Mouse (Mus musculus): ENCODE measurements around the gene Dhx32.

The Dhx32 gene

DNA sequence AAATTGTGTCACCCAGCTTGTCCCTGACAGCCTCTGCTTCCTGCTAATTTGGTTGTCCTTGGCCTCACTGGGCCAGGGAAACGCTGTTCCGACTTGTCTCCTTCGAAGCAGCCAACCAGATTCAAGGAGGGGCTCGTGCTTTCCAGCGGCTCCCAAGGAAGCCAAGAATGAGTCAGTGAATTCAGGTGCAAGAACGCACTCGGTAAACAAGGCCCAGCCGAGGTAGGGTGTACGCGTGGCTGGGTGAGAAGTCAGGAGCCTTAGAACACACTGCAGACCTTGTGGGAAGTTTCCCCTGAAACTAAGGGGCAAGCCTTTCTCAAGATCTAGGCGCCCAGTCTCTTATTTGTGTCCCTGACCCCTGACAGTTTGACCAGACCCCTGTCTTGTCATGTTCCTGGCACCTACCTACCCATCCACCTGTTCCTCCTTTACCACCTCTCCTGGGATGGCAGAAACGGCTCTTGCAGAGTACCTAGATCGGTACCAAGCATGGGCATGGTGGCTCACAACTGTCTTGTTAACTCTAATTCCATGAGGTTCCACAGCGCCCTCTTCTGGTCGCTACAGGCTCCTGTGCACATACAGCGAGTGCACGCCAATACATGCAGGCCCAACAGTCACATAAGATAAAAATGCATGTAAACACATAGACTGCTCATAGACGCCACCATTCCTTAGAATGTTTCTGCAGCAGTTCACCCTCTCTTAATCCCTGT is at the start of gene Dhx32:
Gene Dhx32 (minus strand): TSS at position 10 of the 719 bp plus-strand sequence.
- peak; percentile 55 for DNase-seq (ENCODE audit: low spot score)

DNA sequence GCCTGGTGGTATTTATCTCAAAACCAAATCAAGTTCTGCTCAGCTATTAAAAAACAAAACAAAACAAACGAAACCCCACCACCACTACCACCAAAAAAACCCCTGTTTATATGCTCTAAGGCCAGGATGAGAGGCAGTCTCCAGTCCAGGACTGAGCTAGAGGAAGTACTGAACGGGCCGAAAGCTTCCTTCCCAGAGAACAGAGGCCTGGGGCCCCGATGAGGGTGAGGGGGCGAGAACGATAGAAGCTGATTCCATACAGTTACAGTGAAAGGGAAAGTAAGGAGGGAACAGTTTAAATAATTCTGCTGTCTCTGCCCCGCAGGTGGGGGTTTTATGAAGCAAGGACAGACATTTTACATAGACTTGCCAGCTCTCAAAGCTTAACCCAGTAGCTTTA is 47.1 kb upstream of the Dhx32 start:
- no peak for DNase-seq (ENCODE audit: low spot score)

DNA sequence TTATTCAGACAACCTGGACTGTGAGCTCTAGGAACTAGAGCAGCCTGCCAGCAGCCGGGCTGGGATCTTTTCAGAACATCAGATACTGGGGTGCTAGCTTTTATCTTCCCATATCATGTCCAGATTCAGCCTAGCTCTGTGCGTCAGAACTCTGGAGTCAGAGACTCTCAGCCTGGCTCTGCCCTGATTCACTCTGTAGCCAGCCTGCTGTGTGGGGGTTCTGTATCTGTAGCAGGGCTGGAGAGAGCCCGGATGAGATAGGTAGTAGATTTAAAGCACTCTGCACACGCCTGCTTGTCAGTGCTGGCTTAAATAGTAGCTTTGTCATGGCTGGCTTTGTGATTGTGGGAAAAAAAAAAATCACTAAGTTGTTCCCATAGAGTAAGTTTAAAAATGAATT is 46.0 kb upstream of the Dhx32 start:
- DNase-seq (ENCODE audit: low spot score): no peak

DNA sequence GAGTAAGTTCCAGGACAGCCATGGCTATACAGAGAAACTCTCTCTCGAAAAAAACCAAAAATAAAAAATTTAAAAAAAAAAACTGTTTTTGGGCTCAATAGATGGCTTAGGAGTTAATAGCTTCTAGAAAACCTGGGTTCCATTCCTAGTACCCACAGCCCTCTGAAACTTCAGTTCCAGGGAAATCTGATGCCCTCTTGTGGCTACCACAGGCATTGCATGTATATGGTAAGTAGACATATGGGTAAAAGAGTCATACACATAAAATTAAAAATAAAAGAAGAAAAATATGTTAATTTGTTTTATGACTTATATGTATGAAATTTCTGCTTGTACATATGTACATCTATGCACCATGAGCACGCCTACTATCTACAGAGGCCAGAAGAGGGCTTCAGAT is 42.1 kb upstream of the Dhx32 start:
- DNase-seq (ENCODE audit: low spot score): no peak

DNA sequence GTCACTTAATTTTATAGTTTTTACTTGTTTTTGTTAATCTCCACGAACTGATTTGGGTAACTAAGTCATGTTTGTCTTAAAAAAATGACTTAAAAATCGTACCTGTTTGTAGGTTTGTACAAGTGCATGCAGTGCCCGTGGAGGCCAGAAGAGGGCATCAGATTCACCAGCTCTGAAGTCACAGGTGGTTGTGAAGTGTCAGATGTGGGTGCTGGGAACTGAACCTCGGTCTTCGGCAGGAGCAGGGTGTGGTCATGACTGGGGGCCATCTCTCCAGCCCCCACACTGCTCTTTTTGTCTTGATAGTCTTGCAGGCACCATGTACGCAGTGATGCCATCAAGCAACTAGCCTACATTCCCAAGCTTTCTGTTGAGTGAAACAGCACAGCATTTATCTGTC is 41.2 kb upstream of the Dhx32 start:
- no peak for DNase-seq (ENCODE audit: low spot score)

DNA sequence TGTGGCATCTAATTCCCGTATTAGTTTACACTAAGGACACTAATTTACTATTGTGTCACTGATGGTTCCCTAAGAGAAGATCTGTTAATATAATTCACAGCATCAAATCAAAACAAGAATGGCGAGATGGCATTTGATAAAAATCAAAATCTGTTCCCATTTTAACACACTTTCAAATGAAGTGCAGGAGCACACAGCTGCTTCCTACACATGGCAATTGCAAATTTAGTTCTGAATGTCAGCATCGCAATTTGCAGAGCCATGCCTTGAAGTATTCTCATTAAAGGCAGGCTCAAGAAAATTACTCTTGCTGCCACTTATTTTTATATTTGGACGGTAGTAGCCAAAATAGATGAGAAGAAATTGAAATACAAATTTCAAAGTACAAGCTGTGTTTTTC is 30.8 kb upstream of the Dhx32 start:
- DNase-seq (ENCODE audit: low spot score): no peak

DNA sequence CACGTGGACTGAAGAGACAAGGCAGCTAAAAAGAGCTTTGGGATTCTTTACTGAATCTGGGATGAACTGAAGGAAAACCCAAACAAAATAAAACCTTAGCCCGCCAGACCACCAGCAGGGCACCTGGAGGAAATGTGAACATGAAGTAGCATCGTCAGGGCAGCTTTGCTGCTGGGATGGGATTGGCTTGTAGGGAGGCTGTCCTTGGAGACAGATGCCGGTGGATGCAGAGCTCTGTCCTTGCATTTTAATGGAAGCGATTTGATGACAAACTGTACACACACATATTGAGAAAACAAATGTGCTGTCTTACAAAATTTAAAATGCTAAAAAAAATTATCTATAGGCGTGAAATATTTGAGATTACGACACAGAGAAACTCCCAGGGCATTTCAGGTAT is 30.4 kb upstream of the Dhx32 start:
- no peak for DNase-seq (ENCODE audit: low spot score)

DNA sequence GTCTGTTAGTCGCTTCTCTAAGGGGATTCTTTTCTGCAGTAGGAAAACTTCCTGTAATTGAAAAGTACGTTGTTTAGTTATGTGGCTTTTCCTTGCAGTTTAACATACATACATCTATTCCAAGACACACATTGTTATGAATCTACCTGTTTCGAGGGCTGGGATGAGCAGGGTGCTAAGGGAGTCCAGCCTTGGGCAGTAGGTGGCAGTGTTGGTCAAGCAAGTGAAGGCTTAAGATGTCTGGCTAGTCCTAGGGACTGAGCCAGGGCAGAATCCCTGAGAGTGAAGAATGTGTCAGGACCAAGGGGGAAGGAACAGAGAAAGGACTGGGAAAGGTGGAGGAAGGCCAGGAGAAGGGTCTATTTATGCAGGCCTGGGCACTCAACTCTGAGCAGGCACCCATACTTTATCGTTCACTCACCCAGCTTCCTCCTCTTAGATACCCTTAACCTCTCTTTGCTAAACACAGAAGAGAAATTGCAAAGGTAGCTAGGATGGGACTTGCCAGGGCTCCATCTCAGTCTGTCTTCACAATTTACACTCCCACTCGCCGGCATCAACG is 23.2 kb upstream of the Dhx32 start:
- no peak for DNase-seq (ENCODE audit: low spot score)

DNA sequence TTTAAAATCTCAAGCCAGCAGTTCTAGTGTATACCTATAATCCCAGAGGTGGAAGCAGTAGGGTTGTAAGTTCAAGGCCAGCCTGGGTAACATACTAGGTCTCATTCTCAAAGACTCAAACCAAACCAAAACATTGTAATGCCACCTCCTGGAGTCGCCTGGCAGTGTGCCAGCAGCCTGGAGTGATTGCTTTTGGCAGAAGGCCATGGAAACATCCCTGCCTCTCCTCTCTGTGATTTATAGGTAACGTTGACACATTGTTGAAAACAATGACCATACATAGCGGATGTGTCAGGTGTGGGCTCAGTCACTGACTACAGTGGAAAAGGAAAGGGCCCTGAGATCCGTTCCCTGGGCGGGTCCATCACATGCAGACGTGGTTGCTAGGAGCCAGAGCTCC is 19.3 kb upstream of the Dhx32 start:
- DNase-seq (ENCODE audit: low spot score): no peak

DNA sequence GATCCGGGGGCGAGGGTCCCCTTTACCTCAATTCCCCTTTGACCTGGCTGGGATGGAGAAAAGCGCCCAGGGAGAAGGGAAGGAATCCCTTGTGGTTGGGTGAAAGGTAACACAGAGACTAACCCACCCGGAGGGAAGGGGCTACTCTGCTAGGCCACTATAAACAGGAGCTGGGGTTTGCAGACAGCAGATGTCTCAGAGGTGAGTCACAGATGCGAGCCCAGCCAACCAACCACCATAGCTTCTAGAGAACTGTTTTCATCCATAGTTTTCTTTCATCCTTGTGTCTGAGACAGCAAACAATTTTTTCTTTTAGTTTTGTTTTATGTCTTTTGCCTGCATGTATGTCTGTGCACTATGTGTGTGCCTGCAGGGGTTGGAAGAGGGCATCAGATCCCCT is 17.4 kb upstream of the Dhx32 start:
- no peak for DNase-seq (ENCODE audit: low spot score)

DNA sequence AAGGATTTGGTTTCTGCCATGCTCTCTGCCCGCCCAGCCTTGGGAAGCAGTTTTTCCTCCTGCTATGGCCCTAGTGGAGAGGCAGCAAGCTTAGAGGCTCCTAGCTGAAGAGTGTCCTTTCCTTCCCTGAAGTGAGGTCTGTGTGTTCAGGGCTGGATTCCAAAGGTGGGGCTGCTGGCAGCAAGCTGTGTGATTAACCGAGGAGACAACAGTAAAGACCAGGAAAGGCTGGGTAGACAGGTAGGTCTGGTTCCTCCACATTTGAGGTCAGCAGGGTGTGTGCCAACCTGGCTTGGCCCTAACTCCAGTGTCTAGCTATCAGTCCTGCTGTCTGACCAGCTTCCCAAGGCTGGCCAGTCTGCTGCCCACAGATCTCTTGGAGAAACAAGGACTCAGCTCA is 12.2 kb upstream of the Dhx32 start:
- DNase-seq (ENCODE audit: low spot score): no peak

DNA sequence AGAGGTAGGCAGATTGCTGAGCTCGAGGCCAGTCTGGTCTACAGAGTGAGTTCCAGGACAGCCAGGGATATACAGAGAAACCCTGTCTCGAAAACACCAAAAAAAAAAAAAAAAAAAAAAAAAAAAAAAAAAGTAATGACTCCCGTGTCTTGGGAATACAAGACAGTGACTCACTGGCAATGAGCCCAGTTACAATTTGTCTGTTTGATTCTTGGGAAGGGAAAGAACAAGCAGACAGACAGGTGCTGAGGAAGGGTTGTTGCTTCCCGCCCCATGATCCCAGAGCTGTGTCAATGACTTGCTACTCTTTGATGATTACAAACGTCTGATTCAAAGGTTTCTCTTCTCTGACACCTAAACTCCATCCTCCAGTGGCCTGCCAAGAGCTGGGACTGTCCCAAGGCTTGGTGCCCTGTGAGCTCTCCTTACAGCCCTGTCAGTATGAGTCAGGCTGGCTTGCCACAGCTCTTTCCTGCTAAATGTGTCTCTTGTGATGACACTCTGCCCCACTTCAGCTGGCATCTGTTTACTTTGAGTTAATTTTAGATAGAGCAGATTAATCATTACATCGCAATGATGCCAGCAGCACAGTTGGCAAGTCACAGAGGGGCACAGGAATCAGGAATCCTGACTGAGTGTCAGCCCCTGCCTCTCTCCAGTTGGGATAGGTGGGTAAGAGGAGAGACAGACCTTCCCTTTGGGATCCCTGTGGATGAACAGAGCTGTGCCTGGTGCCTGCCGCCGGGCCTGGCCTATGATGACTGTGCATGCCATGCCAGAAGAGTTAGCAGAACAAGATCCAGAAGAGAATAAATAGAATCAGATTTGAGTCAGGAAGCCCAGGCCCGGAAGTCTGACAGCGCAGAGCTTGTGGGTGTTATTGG is 11.0 kb upstream of the Dhx32 start:
- no peak for DNase-seq (ENCODE audit: low spot score)

DNA sequence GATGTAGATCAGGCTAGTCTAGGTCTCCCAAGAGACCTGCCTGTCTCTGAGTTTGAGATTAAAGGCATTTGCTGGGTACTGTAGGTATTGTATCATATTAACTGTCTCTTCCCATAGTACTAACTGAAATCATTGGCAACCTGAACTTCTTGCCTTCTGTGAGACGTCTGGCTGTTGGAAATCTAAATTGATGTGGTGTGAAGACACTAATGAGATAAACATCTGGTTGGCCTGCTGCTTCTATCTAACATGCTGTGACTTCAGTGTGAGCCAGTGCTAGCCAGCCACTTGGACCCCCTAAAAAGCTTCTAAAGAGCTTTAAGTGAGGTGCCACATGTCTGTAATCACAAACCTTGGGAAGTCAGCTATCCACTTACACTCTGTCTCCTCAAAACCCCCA is 10.2 kb upstream of the Dhx32 start:
- no peak for DNase-seq (ENCODE audit: low spot score)

DNA sequence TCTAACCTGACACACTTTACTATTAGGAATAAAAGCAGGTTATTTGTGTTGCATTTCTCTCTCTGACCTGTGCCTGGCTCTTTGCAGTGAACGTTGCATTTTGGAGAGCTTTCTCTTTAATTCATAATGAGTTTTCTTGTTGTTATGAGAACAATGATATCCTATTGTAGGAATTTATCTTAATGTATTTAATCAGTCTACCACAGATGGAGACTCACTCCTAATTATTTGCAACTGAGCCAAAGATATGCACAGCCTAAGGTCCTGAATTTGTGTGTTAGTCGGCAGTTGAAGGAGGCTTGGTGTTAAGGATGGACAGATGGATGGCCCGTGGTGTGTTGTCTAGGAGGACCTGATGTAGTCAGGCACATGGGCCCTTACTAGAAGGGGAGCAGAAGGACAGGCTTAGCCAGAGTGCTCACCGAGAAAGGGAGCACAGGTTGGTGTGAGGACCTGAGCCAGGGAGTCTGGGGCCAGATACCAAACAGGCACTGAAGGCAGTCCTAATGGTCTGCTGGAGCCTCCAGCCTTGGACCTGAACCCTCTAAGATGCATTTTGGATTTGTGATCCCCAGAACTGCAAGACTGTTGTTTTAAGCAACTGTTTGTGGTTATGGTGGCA is 8.2 kb upstream of the Dhx32 start:
- DNase-seq (ENCODE audit: low spot score): no peak

DNA sequence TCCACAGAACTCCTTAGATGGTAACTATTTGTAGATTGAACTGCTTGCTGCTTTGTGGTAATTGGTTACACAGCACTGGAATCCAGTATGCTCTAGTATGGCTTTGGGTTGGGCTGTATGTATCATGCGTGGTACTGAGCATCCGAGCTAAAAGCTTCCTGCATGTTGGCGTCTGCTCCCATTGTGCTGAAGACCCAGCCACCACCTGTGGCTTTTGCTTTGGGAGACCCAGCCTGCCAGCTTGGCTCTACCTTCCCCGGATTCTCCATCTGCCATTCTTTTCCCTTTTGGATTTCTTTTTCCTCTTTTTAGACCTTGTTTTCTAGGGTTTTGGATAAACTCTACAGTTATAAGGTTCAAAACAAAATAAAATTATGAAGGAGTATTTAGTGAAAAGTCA is 7.6 kb upstream of the Dhx32 start:
- DNase-seq (ENCODE audit: low spot score): no peak

DNA sequence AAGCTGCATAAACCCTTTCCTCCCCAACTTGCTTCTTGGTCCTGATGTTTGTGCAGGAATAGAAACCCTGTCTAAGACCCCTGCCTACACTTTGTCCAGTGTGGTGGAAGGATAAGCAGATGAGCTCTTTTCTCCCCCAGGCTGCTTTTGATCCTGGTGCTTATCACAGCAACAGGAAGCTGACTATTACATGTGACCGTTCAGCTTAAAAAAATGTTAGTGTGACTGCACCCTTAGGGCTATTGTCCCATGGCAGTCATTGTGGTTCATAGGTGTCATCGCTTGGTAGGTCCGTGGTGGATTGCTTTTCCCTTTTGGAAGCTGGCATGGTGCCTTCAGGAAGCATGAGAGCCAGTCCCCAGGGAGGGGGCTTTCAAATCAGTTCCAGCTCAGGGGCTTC is 5.6 kb upstream of the Dhx32 start:
- DNase-seq (ENCODE audit: low spot score): no peak

DNA sequence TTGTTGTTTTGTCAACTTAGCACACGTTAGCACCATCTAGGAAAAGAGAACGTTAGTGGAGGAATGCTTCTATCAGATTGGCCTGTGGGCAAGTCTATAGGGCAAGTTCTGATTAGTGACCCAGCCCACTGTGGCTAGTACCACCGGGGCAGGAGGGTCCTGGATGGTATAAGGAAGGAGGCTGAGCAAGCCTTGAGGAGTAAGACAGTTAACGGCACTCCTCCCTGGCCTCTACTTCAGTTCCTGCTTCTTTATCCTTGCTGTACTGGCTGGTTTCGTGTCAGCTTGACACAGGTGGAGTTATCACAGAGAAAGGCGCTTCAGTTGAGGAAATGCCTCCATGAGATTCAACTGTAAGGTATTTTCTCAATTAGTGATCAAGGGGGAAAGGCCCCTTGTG is 5.0 kb upstream of the Dhx32 start:
- DNase-seq (ENCODE audit: low spot score): no peak

DNA sequence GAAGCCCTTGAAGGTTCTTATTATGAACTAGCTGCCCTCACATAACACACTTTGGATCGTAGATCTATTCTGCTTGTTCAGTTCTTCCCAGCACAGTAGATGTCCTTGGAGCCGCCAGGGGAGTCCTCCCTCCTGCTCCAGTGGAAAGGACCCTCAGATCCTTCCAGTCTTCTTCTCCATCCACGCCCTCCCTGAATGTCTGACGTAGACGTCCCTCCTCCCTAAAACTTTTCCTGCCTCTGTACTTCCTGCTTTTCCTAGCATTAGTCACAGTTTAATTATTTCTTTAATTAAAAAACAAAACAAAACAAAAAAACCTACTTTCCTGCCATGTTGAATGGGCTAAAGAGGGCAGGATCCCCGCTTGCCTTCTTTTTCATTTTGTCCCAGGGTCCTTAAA is 535 bp downstream of the Dhx32 start:
- no peak for DNase-seq (ENCODE audit: low spot score)

DNA sequence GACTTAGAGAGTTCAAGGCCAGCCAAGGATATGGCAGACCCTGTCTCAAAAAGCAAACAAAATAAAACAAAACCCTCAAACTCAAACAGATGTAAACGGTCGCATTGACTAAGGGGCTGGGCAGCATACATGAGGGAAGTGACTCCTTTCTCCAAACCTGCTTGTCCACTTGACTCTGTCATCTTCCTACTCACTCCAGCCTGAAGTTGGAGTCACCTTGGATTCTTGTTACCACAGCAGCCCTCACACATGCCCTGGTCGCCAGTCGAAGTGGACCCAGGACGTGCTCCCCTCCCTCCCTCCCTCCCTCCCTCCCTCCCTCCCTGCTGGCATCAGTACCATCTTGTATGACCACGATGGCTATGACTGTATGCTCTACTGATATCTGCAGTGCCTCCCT is 943 bp downstream of the Dhx32 start:
- no peak for DNase-seq (ENCODE audit: low spot score)

DNA sequence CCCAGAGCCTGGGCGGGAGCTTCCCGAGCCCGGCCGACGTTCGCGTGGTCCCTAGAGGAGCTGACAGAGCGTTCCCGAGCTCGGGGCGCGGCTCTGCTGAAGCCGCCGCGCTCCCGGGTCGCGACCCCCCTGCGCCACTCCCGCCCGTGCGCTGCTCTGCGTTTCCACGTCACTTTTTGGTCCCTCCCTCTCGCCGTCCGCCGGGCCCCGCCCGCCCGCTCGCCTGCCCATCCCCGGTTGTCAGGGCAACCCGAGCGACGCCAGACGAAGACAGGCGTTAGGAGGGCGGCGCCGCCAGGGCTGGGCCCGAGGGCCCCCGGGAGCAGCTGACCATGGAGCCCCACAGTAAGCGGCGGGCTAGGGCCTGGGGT is 5.9 kb downstream of the Dhx32 start, which contains the start of gene Fank1:
Gene Fank1 (plus strand): TSS at position 236 of the 371 bp plus-strand sequence.
- DNase-seq (ENCODE audit: low spot score): peak; percentile 83

DNA sequence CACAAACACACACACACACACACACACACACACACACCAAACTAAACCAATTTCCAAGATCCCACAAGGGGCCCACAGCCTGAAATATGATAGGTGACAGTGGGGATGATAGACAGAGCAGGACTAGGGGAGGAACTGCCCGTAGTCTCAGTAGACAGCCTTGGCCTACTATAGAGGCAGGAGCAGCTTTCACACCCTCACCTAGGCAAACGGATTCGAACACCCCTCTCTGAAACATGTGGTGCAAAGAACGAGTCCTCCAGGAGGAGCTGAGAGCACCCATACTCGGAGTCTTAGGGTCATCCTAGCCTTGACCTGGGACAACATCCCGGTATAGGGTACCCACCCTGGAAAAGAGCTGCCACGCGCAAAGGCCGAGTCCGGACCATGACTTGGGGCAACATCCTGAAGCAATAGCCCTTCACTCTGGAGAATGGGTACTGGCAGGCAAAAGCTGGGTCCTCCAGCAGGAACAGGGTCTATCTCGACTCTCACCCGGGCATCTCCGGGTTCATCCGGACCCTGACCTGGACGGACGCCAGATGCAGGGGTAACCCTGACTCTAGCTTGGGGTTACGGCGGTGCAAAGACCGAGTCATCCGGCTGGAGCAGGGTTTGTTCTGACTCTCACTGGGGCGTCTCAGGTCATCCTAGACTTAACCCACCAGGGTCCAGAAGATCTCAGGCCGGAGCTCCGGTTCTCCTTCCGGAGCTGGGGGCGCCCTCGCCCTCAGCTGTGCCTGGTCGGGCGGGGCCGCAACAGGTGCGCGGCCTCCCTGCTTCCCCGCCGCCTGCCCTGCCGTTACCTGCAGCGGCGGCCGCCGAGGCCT is 6.5 kb downstream of the Dhx32 start:
- no peak for DNase-seq (ENCODE audit: low spot score)

DNA sequence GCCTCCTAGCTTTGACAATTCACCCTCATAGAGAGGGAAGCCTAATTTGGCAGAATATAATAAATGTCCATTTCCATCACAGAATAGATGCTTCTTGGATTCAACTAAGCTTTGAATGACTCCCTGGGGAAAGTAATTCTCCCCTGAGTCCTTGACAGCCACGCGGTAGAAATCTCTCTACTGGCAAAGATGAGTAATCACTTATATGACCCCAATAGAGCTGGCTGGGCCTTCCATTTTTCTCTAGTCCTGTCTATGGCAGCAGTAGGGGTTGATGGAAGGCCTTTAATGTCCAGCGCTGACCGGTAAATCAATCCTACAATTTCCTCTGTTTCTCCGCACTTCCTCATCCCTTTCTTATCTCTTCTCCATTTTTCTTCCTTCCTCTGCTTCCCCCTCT is 7.3 kb downstream of the Dhx32 start:
- no peak for DNase-seq (ENCODE audit: low spot score)

Measured in ovary, adult 18-20 months (tissue).